Mouse (Mus musculus) regulatory T cell (primary cell): ENCODE results near the gene Morc1.

Source experiments
- in situ Hi-C: fragments of 300-600 bp; cut with MboI, MseI; formaldehyde crosslinking; loops from one replicate; pipeline ENCODE4 v1.15.1; 2025; ENCODE audit warnings: high pct_unique_total_duplicates

Gene Morc1

GRCm38 (mm10) chr16:48474896-48475802 lies 44.1 kb downstream of the Morc1 start:
- in situ Hi-C loops: no loop called here

GRCm38 (mm10) chr16:48479266-48479848 lies 48.3 kb downstream of the Morc1 start:
- in situ Hi-C loops: no loop called here

- in situ Hi-C loops: no loop called here
These were observed 85.9 kb downstream of the Morc1 start for GRCm38 (mm10) chr16:48516776-48517499.

DNA sequence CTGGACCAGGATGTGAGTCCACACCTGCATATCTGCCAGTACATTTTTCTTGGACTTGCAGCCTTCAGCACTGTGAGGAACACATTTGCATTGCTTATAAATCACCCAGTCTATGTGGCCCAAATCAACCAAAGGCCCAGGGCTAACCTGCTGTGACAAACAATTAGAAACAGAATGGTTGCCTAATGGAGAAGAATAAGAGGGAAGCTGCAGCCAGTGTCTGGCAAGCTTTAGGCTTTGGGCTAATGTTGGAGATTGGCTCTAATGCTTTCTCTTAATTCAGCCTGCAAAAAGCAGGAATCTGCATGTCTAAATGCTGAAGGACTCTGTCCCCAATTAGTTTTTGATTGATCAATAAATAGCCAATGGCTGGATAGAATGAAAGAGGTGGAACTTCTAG lies 88.5 kb downstream of the Morc1 start:
- in situ Hi-C loops: no loop called here

DNA sequence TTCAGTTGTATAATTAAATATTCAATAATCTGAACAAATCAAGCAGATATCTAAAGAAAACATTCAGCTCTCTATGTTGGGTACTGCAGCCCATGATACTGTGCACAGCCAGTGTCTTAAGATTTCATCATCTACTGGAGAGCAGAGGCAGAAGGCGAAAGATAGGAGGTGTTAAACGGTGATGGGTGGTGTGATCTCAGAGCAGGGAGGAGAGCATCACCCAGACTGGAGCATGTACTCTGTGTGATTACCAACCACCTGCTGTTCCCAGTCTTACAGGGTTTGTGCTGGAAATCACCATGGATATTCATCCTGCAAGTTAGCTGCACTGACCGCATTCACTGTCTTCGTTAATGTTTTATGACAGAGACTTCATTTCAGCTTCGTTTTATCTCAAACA lies 106.1 kb downstream of the Morc1 start:
- in situ Hi-C loops: no loop called here

GRCm38 (mm10) chr16:48562290-48563080 lies 131.4 kb downstream of the Morc1 start:
- in situ Hi-C loops: no loop called here

DNA sequence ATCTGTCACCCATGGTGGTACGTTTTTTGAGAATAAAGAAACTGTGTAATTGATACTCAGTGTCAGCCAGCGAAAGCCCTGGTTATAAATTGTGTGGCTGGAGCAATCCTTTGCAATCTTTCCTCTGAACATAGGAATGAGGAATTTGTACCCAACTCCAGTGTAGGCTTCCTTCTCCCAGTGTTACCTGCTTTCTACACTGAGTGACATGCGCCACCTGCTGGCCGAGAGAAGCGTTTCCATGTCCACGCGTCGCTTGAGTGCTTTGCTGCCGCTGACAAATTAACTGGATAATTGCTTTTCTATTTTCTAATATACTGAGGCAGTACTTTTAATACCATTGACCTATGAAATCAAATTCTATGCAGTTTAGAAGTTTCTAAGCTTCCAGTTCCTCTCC lies 139.3 kb downstream of the Morc1 start:
- in situ Hi-C loops: no loop called here

GRCm38 (mm10) chr16:48574072-48574471 lies 143.0 kb downstream of the Morc1 start:
- in situ Hi-C loops: no loop called here

- in situ Hi-C loops: no loop called here
These were observed 143.5 kb downstream of the Morc1 start for GRCm38 (mm10) chr16:48574499-48574898.

GRCm38 (mm10) chr16:48585369-48585768 lies 154.3 kb downstream of the Morc1 start:
- in situ Hi-C loops: no loop called here

GRCm38 (mm10) chr16:48594457-48594856 lies 163.4 kb downstream of the Morc1 start:
- in situ Hi-C loops: no loop called here

GRCm38 (mm10) chr16:48595216-48595615 lies 164.2 kb downstream of the Morc1 start:
- in situ Hi-C loops: no loop called here

- in situ Hi-C loops: no loop called here
These were observed 172.7 kb downstream of the Morc1 start for GRCm38 (mm10) chr16:48603735-48604211.

GRCm38 (mm10) chr16:48606476-48607038 lies 175.5 kb downstream of the Morc1 start:
- in situ Hi-C loops: no loop called here

DNA sequence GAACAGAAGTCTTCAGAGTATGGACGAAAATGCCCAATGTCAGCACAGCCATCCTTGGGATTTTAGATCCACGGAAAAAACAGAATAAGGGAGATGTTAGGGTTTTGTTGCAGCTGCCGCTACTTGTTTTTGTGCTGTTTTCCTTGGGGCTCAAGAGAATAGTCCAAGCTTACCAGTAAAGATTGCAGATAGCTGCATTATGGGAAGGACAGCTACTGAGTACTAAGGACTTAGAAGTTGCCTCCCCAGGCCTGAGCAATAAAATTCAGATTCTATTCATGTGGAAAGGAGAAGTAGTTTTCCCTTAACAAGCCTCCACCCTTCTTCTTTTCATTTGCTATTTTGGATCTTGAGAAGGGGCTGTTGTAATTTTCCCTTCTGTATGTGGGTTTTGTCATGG lies 177.2 kb downstream of the Morc1 start:
- in situ Hi-C loops: no loop called here

GRCm38 (mm10) chr16:48610866-48611265 lies 179.8 kb downstream of the Morc1 start:
- in situ Hi-C loops: no loop called here

DNA sequence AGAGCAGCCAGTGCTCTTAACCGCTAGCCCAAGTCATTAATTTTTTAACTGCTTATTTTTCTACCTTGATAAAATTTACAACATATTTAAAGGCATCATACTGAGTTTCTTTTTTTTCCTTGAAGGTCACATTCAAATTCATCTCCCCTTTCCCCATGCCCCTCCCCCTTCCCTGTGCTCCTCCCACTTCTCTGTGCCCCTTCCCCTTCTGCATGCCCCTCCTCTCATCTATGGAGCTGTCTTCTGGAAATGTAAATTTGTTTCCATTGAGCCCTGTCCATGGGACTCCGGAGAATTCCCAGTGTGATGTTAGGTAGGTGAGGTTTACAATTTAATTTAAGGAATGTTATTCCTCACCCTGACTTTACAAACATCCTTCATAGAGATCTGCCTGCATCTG lies 180.4 kb downstream of the Morc1 start:
- in situ Hi-C loops: no loop called here

- in situ Hi-C loops: no loop called here
These were observed 182.7 kb downstream of the Morc1 start for GRCm38 (mm10) chr16:48613783-48614182.

GRCm38 (mm10) chr16:48620510-48620909 lies 189.5 kb downstream of the Morc1 start:
- in situ Hi-C loops: no loop called here

GRCm38 (mm10) chr16:48621019-48621418 lies 190.0 kb downstream of the Morc1 start:
- in situ Hi-C loops: no loop called here

DNA sequence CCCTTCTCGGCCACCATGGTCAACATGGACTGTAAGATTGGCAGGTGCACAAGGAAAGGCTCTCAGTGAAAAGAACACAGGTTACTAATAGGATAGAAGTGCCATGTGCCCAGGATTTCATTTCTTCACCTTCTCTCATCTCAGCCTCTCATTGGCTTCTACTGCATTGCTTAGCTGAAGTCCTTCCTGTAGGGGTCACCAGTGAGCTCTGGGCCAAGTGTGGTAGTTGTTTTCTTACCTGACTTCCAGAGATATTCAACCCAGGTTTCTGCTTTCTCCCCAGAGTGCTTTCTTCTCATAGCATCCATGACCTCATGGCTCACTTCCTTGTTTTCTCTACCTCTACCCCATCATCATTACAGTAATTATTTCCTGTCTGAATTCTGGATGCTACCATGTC lies 192.4 kb downstream of the Morc1 start:
- in situ Hi-C loops: no loop called here
